Mouse (Mus musculus) thymus, postnatal 25 days (tissue): Measurements from ENCODE around the gene Gm26992.
A peak's percentile ranks its signal among the peaks of the same experiment; 100 is the strongest.

Source experiments
- DNase-seq: peaks from one replicate; pipeline ENCODE4 v3.0.0; 2022

Gm26992 gene

DNA sequence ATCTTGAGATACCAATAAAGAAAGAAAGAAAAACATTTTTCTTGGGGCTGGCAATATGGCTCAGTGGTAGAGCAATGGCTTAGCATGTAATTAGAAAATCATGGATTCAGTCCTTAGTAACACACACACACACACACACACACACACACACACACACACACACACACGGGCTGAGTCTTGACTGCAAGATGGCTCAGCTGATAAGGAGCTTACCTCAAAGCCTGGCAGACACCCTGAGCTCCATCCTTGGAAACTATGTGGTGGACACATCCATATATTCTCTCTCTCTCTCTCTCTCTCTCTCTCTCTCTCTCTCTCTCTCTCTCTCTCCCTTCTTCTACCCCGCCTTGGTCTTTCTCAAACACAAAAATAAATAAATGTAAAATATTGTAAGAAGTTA, 69.0 kb downstream of the Gm26992 start:
- no peak for DNase-seq

DNA sequence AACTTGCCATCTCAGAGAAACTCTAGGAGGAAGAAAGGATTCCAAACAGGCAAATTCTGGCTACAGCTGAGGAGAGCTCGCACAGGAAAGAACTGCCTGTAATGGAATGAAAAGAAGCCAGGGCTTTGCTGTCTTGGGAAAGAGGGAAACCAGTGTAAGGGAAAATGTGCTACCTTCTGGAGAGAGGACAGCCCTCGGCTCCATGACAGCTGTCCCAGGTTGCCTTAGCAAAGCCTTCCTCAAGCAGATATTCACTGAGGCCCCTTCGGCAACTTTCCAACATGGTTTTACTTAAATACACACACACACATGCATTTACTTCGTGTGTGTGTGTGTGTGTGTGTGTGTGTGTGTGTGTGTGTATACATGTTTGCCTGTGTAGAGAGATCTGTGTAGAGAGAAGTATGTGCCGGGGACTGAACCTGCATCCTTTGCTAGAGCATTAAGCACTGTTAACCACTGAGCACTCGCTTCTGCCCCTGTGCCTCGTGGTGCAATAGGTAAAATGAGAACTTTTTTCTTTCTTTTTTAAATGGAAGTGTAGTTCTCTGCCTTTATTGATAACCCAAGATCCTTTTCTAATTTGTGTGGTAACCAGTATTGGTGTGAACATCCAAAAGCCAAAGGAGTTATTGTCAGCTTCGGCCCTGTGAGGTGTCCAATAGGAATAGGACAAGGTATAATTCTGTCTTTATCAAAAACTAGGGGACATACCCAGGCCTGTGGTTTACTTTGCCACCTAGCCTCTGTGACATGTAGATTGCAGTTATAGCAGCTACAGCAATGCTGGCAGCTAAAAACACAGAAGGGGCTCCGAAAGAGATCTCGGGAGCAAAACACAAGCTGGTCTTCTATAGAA, 70.8 kb downstream of the Gm26992 start:
- peak; percentile 12 for DNase-seq

DNA sequence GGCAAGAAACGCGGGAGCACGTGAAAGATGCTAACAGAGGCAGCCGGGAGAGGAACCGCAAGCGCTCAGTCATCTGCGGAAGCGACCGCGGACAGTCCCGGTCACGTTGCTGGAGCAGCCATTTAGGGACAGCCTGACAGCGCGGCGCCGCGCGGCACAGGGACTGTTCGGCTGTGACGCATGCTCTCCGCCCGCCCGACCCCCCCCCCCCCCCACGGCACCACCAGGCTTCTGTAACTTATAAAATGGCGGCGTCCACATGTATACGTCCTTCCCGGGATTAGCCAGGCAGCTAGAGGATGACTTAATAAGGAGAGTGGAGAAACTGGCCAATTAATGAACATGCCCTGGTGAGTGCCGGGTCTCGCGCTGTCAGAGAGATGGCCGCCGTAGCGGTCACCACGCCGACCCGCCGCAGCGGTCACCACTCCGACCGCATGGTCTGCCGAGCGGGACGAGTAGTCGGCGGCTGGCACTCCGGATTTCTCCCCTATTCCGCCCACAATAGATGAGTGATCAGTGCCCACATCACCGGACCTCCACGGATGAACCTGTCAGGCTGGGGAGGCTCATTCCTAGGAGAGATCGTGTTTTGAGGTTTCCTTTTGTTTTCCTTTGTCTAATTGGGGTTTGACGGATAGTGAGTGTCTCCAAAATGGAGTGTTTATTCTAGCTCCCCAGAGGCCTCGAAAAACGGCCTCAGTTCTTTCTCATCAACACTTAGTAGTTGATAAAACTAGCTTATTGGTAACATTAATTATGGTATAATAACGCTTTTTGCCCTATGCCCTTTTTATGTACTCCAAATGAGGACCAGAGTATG, 71.8 kb downstream of the Gm26992 start:
- DNase-seq, result peak; percentile 54

DNA sequence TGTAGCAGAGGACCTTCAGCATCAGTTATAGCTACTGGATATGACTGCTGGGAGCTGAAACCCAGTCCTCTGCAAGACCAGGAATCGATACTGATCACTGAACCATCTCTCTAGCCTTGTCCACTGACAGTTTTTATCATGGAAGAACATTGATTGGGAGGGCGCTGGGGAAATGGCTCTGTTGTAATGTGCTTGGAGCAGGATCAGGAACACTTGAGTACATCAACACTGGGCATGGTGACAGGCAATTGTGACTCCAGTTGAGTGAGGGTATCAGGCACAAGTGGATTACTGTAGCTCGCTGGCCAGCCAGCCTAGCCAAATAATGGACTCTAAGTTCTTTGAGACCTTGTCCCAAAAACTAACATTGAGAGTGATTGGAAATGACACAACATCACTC, 77.6 kb downstream of the Gm26992 start:
- no peak for DNase-seq

DNA sequence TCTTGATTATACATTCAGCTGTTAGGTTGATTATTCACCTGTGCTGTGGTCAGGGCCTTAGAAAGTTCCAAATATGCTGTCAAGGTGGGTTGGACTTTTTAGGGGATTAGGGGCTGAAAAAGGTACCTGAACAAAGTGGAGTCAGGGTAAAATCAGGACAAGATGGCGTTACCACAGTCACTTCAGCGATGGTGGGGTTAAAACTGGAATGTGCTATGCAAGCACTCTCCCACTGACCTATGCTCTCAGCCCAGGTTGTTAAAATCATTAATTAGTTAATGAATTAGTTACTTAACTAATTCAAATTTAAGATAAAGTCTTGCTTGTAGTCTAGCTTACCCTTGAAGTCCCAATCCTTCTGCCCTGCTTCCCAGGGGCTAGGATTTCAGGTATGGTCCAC, 78.3 kb downstream of the Gm26992 start:
- DNase-seq, result no peak

DNA sequence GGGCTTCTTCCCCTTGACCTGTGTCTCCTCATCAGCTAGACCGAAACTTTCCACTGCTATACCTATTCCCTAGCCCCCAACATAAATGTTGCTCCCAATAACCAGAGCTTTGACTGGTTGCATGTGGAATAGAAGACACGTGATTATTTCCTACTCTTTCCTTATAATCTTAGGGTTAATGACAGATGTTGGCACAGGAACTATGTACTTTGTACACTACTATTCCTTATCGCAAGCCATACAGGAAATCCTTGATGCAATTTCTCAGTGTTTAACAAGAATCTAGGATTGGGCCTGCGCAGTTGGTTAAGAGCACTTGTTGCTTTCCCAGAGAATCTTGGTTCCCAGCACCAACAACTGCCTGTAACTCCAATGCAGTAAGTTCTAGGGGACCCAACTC, 86.4 kb downstream of the Gm26992 start:
- no peak for DNase-seq

DNA sequence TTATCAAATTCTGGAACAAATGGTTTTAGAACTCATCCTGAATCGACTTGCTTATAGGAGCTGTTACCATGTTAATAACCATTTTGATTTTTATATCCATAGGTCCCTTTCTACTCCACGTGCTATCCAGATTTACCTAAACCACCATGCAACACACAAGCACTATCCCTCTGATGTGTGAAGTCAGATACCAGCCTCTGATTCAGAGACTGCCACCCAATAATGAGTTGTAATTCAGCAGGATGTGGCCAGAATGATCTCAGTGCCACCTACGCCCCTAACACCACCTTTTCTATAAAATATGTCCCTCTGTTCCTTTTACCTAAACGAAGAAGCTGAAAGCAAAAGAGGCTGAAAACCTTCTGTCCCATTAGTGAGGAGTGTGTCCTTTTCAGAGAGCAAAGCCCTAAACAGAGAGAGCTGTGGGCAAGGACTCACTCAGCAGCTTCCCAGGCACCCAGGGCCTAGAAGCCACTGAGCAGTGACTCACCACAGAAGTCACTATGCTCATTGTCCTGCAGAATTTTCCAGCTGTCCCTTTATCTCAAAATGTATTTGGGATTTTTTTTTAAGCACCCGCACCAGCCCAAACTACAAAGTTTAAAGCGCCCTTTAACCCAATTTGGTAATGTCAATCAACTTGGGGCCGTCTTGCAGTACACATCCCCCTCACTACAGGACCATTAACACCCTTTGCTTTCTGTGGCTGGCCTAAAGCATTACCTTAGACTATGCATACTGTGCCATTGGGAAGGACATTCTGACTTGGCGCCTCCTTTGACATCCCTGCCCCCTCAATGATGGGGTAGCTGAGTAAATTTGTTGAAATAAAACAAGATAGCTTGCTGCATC, 87.6 kb downstream of the Gm26992 start:
- no peak for DNase-seq

DNA sequence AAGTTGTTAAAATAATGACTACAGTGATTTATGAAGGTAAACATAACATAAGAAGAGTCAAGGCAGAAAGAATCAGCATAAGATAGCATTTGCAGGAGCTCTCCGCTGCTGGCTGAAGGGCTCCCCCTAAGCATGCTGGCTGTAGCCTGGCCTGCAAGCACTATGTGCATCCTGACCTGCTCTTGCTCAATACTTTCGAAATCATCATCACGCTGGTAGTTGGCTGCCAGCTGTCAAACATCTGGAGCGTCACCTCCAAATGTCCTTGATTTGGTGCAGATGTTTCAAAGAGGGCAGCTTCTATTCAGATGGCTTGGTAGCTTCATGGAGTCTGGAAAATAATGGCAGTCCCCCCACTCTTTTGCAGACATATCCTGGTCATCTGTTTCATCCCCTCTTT, 93.0 kb downstream of the Gm26992 start:
- no peak for DNase-seq

DNA sequence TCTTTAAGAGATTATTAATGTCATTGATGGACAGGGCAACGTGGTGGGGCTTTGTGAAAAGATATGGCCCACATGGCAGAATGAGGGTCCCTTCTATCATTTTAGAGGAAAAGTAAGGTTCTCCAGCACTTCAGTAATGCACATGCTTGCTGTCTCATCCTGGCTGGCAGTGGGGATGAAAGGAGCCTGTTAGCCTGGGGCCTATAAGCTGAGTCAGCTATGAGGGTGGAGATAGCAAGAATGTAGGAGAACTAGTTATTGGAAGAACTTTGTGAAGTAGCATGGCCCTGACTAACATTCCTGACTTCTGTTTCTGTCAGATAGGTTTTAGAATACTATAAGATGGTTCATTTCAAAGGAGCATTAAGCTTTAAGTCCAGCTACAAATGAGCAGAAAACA, 93.5 kb downstream of the Gm26992 start:
- no peak for DNase-seq

DNA sequence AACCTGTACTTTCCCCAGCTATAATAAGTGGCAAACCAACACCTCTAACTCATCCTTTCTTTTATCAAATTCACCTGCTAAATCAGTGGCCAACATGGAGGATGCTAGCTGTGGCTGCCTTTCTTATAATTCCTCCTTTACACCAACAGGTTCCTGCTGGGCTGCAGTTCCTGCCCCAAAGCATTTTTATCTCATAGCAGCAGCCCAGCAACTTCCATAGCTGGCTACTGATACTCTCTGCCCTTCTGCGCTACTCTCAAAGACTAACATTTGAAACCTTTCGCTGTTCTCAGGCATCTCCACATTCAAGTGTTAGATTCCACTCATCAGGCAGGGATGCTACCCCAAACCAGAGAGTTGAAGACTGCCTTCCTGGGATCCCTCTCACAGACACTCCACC, 97.0 kb downstream of the Gm26992 start:
- DNase-seq, result no peak

DNA sequence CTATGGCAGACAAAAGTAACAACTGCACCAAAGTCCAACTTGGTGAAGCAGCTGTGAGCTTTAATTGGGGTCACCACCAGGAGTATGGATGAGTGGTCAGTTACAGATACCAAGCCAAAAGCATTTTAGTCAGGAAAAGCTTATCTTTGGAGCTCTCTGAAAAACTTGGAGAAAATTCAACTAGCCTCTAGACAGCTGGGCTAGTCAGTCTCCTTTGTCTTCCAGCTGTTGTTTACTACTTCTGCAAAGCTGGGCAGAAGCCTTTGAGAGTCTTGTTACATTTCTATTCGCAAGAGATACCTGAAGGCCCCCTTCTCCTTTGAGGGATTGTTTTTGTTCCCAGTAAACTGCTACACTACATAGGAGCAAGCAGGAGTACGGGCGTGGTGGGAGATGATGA, 97.7 kb downstream of the Gm26992 start:
- DNase-seq, result no peak

DNA sequence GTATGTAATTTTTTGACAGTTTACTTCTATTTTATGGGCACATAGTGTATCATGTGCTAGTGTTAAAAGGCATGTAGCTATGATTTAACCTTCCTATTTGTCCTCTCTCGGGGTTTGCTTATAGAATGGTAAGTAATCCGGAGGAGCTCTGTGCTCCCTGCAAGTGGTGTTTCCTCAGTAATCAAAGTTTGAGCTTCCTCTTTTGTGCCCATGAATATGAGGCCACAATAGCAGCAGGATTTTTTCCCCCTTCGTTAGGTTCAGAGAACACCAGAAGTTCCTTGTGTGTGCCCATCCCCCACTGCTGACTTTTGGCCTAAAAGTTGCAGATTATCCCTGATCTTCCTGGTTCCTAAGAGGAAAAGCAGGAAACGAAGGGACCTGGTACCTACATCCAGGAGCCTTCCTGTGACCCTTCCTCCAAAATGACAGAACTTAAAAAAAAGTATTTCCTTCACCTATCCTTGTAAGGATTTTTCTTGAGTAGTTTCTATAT, 99.5 kb downstream of the Gm26992 start:
- no peak for DNase-seq

DNA sequence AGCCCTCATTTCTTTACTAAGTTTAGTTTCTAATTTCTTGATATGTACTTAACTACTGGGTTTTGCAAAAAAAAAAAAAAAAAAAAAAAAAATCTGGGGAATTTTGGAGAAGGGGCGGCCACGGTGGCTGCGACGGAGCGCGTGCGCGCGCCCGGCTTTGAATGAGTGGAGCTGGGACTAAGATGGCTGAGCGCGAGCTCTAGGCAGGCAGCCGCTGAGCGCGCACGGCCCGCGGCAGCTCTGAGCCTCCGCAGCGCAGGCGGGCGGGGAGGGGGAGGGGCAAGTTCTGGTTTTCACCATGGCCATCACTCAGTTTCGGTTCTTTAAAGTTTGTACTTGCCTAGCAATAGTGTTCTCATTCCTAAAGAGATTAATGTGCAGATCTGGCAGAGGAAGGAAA, 107.4 kb downstream of the Gm26992 start:
- peak; percentile 59 for DNase-seq
